Mouse (Mus musculus) kidney, postnatal 25 days (tissue): ENCODE measurements around the gene Cmip.

Source experiments
- DNase-seq, 2 experiments: peaks; one replicate each; pipeline ENCODE4 v3.0.0; 2021; ENCODE audit warnings: mixed read lengths in 2 of 2

Cmip gene

DNA sequence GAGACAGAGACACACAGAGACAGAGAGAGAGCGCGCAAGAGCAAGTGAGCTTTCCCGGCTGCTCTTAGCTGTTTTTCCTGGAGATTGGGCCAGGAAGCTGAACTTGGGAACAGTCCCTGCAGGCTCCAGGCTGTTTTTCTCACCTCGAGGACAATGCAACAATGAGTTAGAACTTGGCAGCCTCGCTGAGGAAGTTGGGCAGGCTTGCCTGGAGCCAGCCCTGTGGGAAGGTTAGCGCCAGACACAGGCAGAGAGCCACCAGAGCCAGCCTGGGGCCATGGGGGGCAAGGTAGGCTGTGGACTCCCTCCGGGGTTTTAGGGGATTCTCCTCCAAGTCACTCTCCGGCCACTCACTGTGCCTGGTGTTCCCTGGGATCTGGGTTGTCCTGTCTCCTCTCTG is 123.9 kb downstream of the Cmip start:
- DNase-seq, result peak; percentile 67 to 82

DNA sequence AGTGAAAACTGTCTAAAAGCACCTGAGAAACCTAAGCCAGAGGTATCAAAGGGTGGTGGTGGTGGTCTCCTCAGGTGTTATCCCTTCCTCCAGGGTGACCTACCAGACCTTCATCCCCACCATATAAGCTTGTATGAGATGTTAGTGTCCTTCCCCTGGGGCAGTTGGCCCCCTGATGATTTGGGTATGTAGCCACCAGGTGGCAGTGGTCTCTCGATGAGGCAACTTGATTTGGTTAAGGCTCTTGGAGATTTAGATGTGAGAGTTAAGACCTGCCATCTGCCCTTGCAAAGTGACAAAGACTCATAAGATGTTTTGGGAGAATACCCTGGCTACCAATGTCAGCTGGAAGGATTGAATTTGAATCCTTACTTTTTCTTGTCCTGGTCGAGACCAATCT is 129.3 kb downstream of the Cmip start:
- peak in 1 of 2 experiments; percentile 64 for DNase-seq

DNA sequence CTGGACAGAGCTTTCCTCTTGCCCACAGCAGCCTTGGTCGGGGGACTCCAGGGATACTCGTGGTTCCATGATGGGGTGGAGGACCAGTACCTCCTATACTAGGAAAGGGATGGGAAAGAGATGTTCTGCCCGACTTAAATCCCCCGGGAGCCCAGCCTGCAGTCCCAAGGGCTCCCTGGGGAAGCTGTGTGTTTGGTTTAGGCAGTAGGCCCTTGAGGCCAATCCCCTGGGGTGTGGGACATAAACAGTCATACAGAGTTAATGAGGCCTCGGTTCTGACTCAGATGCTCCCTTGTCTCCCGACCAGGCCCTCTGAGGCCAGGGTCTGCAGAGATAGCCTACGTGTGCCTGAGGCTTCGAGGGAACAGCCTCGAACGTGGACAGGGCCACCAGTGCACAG is 130.8 kb downstream of the Cmip start:
- no peak for DNase-seq

GRCm38 (mm10) chr8:117388370-117388769 is 131.5 kb downstream of the Cmip start:
- peak; percentile 65 to 81 for DNase-seq

- no peak for DNase-seq
Observed at GRCm38 (mm10) chr8:117393853-117394252, 137.0 kb downstream of the Cmip start.

DNA sequence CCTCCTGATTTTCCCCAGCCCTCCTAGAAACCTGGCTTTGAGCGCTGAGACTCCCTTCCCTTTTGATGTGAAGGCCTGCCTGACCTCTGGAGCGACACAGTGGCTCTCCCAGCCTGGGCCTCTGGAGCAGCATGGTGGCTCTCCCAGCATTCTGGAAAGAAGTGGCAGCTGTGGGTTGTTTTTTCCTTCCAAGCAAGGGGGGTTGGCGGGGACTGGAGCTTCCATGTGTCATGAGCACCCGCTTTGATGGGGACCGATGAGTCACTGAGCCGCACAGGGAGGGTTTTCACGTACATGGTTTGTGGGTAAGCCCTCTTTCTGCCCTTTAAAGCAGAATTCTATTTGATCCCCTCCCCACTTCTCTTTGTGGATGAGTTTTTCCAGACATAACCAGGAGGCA is 138.2 kb downstream of the Cmip start:
- DNase-seq, result no peak

- DNase-seq, result no peak
Observed at GRCm38 (mm10) chr8:117396884-117397283, 140.0 kb downstream of the Cmip start.

- no peak for DNase-seq
Observed at GRCm38 (mm10) chr8:117397751-117398150, 140.9 kb downstream of the Cmip start.

- DNase-seq, result no peak
Observed at GRCm38 (mm10) chr8:117399229-117399628, 142.4 kb downstream of the Cmip start.

DNA sequence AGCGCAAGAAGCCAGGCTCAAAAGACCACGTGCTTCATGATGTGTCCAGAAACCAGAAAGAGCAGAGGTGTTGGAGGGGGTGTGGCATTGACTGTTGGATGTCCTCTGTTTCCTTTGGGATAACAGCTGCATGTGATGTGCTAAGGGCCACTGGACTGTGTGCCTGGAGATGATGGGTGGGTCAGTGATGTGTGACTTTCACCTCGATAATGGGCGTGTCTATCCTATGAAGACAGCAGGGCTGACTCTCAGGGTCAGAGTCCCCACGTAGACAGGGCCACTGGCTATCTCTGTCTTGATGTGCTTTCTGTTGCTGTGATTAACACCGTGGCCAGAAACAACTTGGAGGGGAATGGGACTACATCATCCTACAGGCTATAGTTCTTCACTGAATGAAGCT is 144.0 kb downstream of the Cmip start:
- DNase-seq, result no peak

- no peak for DNase-seq
Observed at GRCm38 (mm10) chr8:117401880-117402279, 145.0 kb downstream of the Cmip start.

DNA sequence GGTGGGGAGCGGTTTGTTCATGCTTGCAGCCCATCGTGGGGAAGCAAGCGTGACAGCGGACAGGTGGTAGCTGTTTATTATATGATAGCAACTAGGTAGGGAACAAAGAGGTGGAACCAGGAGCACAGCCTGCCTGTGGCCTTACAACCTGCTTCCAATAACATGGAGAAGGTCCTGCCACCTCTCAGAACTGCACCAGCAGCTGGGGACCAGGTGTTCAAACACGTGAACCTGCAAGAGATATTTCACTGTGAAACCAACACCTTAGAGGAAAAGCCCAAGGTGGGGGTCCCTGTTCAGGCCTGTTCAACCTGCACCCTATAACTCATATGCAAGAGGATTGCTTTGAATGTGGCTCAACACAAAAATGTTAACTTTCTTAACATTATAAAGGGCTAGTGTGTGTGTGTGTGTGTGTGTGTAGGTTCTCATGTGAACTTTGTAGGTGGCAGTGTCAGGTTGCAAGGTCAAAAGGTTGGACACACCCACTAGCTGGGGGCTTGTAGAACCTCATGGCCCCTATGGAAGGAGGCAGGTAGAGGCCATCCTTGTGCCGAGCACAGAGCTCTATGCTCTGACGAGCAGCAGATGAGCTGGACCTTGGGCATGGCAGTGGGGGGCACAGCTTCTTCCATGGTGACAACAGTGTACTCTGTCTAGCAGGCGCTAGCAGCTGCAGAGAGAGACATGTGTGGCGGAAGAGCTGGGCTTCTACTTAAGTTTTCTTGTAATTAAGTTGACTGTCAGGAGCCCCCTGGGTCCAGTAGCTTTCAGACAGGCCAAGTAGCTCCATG is 146.2 kb downstream of the Cmip start:
- DNase-seq, result no peak

DNA sequence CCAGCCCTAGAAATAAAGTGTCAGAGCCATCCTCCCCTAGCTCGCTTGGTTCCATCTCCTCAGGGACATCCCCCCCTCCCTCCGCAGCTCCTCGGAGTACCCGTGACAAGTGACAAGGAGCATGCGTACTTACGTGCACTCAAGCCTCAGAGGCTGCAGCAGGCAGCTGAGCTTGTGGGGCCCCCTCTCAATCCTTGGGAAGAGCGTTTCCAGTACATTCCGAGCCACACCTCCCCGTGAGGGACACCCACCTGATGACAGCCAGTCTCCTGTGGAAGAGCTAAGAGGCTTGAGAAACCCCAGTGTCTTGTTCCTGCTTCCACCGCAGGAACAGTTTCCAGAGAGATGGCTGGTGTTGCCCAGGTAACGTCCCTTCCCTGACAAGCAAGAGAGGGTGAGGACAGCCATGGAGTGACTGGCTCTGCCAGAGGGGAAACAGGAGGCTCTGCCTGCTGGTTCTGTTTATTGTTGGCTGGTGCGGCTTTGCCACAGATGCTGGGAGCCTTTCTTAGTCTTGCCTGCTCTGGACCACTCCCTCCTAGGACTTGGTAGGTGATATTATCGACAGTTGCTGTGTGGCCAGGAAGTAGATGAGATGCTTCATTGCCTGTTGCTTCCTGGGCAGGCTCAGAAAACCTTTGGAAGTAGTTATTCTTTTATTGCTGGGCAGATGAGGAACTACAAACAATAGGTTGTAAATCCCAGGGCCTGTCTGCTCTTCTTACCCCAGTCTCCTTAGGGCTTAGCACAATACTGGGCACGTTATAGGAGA is 147.0 kb downstream of the Cmip start:
- DNase-seq, result no peak

DNA sequence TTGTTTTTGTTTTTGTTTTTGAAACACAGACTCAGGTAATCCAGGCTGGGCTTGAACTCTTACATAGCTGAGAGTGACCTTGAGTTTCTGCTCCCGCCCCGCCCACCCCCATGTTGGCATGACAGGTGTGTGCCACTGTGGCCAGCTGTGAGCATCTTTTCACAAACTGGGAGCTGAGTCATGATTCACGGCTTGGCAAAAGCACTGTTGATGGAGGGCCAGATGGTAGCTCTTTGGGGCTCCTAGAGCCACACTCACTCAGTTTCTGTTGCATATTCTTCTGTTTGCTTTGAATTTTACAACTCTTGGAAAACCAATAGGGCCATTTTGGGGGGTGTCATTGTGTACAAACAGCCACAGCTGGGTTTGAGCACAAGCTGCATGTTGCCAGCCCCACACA is 149.2 kb downstream of the Cmip start:
- DNase-seq, result no peak

DNA sequence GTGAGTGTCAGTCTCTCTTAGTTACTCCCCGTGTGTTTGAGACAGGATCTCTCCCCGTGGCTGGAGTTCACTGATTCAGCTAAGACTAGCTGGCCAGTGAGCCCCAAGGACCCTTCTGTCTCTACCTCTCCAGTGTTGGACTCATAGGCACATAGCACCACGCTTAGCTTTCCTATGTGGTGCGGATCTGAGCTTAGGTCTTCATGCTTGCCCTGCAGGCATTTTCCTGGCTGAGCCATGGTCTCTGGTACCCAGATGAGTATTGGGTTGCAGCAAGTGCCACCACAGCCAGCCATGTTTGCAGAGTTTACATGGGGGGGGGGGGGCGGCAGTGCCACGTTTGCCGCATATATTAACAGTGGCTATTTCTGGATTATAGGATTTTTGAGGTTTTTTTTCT is 151.8 kb downstream of the Cmip start:
- no peak for DNase-seq

- no peak for DNase-seq
Observed at GRCm38 (mm10) chr8:117409056-117409455, 152.2 kb downstream of the Cmip start.

- DNase-seq, result peak; percentile 59 to 85
Observed at GRCm38 (mm10) chr8:117410391-117410790, 153.5 kb downstream of the Cmip start.

GRCm38 (mm10) chr8:117410901-117411300 is 154.0 kb downstream of the Cmip start:
- peak; percentile 51 to 81 for DNase-seq

DNA sequence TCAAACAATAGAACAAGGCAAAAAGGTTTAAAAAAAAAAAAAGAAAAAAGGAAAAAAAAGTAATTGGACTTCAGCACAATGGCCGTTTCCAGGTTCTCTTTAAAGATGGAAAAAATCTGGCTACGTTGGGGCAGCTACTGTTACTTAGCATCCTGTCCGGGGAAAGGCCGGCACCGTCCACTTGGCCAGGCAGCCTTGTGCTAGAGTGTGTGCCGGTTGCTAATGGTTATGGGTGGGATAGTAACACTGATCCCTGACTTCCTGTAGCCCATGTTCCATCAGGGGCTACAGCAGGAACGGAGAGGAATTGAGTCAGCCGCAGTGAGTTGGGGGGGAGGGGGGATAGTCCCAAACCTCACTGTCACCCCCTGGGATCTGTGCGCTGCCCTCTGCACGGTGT is 155.4 kb downstream of the Cmip start:
- DNase-seq, result no peak

DNA sequence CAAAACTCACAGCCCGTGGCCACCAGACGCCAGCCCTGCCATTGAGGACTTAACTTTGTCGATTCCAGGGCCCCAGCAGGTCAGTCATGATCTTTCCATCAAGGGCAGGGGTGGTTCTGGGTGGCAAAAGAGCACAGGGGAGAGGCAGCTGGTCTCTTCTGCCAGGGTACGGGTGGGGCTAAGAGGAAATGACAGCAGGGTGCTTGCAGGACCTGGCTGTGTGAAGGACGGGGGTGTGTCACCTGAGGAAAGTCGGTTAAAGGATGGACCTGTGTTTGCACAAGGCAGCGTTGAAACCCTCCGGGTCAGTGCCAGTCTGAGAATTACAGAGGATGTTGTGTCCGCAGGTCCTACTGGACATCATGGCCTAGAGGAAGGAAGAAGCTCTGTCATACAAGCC is 161.0 kb downstream of the Cmip start:
- DNase-seq, result no peak

GRCm38 (mm10) chr8:117420841-117421534 is 164.1 kb downstream of the Cmip start:
- DNase-seq, result peak; percentile 39 to 73

DNA sequence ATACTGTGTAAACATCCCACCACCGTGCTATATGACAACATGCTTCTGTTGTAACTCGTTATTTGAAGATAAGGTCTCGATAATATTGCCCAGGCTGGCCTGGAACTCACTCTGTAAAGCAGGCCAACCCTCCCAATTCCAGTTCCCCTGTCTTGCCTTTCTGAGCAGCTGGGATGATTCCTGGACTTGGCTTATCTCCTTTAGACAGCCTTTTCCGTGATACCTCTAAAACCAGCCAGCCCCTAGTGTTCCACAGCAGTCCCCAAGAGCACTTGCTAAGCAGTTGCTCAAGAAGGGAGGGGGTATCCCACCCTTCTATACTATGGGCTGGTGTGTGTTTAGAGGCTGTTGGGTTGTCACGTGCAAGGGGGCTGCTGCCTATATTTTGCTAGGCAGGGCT is 165.0 kb downstream of the Cmip start:
- no peak for DNase-seq

DNA sequence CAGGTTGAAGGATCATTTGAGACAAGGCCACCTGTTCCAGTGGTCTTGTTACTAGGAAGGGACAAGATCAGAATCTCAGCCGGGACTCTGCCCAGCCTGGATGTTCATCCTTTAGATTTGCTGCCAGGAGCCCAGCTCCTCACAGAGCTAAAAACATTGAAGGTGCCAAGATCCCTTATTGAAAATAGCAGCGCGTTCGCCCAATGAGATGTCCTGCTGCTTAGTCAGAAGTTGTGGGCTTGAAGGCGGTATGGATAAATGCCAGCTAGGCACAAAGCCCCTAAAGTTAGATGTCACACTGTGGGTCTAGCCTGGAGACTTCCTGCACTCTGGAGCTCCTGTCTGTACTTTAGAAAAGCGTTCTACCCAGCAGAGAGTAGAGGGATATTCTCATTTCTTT is 165.5 kb downstream of the Cmip start:
- no peak for DNase-seq

GRCm38 (mm10) chr8:117423029-117423428 is 166.2 kb downstream of the Cmip start:
- DNase-seq, result peak in 1 of 2 experiments; percentile 60
